Mouse (Mus musculus) C2C12 (cell line): ENCODE data around the gene H2-Ab1.

Source experiments
- CEBPB ChIP-seq: IDR thresholded peaks from one replicate; pipeline ENCODE4 v1.6.1; 2011; ENCODE audit warnings: low read depth, mild to moderate bottlenecking, control low read depth, moderate library complexity
- CTCF ChIP-seq: IDR thresholded peaks from one replicate; pipeline ENCODE4 v1.5.1; 2011; ENCODE audit not compliant: control insufficient read depth, insufficient read depth, insufficient read length
- MAX ChIP-seq: IDR thresholded peaks from one replicate; pipeline ENCODE4 v1.6.1; 2011; ENCODE audit warnings: mild to moderate bottlenecking, control low read depth
- MYOD1 ChIP-seq: IDR thresholded peaks from one replicate; pipeline ENCODE4 v1.6.1; 2011; ENCODE audit warnings: low read depth; ENCODE audit not compliant: control insufficient read depth, insufficient read length
- MYOG ChIP-seq: IDR thresholded peaks from one replicate; pipeline ENCODE4 v1.6.1; 2011; ENCODE audit not compliant: control insufficient read depth, insufficient read length; ENCODE audit errors: extremely low read depth
- USF1 ChIP-seq: IDR thresholded peaks from one replicate; pipeline ENCODE4 v1.6.1; 2011; ENCODE audit warnings: low read depth, mild to moderate bottlenecking, control low read depth, moderate library complexity

- TF ChIP-seq CTCF (no peak), USF1 (no peak), MAX (no peak), CEBPB (no peak), MYOD1 (no peak), MYOG (no peak)
Observed at GRCm38 (mm10) chr17:34269817-34270216, 12.3 kb downstream of the H2-Ab1 start.
